Mouse (Mus musculus) gonadal fat pad, adult 2 months (tissue): Measurements from ENCODE around the gene Tmsb4x. TPM values are rescaled to one million over a fixed set of nuclear protein-coding genes. Genes with fewer than 3 reads are reported as not detected.

Source experiments
- DNase-seq: peaks from one replicate; pipeline ENCODE4 v3.0.0-alpha.2; 2012; ENCODE audit warnings: low read depth
- polyA plus RNA-seq: library from polyadenylated mRNA; depleted of rRNA; stranded (reverse); fragments of >200 nt; gene quantifications from 2 replicates; pipeline ENCODE4 v1.2.3, GENCODE M21; 2012; rRNA removed

The Tmsb4x gene
- polyA plus RNA-seq, 1 experiment = 749 TPM

- no peak for DNase-seq
Measured at GRCm38 (mm10) chrX:167182411-167182810, 26.7 kb downstream of the Tmsb4x start.

DNA sequence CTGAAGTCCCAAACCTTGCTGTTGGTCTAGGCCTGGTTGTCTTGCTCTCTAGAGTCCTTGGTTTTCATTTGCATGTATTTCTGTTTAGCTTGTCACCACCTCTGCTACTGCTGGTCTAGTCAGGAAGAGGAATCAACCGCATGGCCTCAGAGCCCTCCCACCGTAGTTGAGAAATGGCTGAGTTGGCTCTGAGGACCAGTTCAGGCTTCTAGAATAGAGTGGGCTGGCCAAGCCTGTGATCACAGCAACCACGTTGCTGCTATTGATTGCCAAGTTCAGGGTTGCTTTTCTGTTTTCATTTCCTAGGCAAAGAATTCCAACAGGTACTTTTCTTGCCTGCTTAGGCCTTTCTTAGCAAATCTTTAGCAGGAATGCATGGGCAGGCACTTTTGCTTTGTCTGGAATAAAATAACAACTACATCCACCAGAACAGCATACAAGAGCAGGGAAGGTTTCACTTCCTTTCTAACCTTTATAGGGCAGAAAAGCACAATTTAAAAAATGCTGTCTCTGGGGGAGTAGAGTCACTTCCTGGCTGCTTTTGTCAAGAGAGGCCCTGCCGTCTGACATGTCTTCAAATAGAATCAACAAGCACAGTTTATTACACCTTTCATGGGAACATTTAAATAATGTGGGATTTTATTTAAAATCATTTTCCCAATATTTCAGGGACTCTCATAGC is 29.0 kb downstream of the Tmsb4x start:
- DNase-seq = no peak

DNA sequence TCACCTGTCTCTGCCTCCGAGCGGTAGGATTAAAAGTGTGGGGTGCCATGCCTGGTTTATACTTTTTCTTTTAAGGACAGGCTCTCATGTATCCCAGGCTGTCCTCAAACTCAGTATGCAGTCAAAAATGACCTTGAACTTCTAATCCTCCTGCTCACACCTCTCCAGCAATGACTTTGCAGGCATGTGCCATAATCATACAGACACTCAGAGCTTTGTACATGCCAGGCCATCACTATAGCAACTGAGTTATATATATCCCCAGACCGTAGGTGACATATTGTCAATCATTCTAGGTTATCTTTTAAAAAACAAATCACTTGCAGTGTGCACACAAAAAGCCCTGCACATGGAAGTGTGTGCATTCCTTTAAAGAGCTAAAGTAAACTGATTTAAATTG is 29.6 kb downstream of the Tmsb4x start:
- no peak for DNase-seq

DNA sequence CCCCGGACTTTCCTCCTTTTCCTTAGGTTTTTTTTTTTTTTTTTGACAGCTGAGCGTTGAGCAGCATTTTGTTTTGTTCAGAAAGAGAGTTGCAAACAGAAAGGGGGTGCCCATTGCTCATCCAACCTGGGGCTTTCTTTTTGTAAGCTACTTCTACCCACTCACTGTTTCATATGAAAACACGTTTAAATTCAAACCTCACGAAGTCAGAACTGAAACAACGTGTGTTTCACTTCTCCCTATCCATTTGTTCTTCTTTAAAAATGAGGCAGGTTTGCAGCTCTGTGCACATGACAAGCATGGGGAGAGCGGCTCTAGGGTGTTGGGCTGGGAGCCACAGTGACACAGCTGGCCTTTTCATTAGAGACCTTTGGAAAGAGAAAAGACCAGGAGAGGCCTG is 33.8 kb downstream of the Tmsb4x start:
- DNase-seq = no peak

GRCm38 (mm10) chrX:167174311-167174710 is 34.8 kb downstream of the Tmsb4x start:
- no peak for DNase-seq

DNA sequence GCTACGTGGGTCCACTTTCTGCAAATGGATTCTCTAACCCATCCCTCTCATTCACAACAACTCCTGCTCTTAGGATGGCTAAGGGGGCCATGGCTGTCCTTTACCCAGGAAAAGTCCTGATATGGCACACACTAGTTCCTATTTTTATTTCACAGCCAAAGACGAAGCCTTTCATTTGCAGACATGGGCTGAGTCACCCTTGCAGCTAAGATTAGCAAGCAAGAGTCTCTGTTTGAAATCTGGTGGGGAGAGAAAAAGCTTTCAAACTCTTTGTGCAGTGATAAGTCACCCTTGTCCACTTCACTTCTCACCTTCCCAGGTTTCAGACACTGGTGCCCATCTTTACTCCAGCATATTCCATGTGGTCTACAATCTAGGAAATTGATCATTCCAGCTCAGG is 36.9 kb downstream of the Tmsb4x start:
- no peak for DNase-seq

DNA sequence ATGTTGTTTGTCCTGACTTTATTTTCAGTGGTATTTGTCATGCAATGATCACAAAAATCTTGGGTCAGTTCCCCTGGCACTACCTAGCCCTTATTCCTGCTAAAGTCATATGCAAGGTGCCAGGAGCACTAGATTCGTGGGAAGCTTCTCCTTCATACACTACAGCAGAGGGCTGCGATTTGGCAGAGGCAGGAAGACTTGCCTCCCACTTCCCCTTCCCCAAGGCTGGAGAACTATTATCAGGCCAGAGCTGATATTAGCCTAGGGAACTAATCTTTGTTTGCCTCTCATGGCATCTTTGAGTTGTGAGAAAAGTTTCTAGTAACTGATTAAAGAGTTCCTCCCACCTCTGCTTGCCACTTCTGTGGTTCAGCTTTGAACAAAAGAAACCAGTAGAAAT is 37.8 kb downstream of the Tmsb4x start:
- DNase-seq = no peak

DNA sequence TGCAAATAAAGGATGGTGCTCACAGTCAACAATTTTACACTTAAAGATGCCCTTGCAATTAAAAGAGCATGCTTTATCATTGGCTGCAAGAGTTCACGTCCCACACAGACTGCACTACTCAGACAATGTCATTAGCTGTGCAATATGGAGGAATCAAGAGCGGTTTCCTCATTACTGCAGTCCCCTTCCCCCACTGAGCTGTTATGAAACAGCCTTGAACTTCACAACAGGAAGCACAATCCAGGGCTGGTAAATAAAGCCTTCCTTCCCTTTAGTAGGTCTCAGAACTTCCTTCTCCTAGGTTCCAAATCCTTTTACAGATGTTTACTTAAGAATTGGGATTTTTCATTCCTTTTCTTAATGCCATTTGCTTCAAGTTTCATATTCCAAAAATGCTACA is 41.8 kb downstream of the Tmsb4x start:
- no peak for DNase-seq

DNA sequence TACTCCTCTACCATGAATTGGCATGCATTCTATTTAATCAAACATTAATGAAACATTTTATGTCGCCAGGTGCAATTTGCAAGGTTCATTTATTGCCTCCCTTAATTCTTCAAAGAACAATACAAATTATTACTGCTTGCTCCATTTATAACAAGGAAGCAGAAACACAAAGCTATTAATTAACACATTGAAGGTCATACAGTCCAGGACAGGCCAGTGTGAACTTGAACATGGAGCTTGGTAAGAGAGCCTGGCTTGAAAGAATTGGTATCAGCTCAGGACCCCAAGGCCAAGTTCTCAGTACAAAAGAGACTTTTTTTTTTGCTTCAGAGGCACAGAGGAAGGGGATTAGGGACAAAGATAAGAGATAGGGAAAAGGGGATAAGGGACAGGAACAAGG is 43.1 kb downstream of the Tmsb4x start:
- no peak for DNase-seq

DNA sequence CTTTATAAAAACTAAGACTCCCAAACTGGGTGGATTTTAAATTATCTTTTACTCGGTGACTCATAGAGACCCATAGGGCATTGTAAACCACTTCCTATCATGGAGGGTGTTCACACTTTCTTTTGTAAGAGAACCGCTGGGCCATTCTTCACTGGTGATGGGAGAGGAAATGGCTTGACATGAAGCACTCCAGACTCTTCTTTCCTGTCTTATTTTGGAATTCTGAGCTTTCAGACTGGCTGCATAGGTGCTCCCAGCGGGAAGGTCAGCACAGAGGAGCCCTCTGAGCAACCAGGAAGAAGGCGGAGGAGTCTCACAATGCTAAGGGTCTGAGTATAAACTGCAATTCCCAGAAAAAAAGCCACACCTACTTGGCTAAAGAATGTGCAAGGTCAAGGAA is 51.4 kb downstream of the Tmsb4x start:
- no peak for DNase-seq

Other genes starting within 250 kb of the Tmsb4x start
- 1.5 and 2.2 TPM in 2 replicates for gene Tlr8, start 55.0 kb upstream of the Tmsb4x start, polyA plus RNA-seq
- 0.76 and 0.97 TPM in 2 replicates for gene Tlr7, start 121.2 kb upstream of the Tmsb4x start, polyA plus RNA-seq
- gene Prps2, start 173.4 kb upstream of the Tmsb4x start, polyA plus RNA-seq = 37.1 and 43.8 TPM in 2 replicates